Mouse (Mus musculus): Measurements from ENCODE around the gene Fgfr2. TPM values are rescaled to one million over a fixed set of nuclear protein-coding genes. Genes with fewer than 3 reads are reported as not detected.
A peak's percentile ranks its signal among the peaks of the same experiment; 100 is the strongest.

Gene Fgfr2
- total RNA-seq, 2 experiments from 2014 or later = 56.7 to 61.5 TPM

DNA sequence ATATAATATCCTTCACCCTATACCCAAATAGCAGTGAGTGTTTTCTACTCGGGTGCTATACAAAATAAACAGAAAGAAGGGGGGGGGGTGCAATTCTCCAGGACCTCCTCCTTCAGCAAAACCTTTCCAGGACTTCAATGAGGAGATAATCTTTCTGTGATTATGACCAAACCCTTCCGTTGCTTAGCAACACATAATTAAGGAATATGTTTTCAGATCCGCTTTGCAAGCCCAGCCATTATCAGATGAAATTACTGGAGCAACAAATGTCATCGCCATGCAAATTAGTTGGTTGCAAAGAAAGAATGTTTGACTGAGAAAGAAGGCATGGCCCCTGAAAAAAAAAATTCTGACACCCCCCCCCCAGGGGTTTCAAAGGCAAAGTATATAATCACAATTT lies 111.5 kb downstream of the Fgfr2 start:
- DNase-seq (ENCODE audit: low spot score in 2 of 2) = no peak

DNA sequence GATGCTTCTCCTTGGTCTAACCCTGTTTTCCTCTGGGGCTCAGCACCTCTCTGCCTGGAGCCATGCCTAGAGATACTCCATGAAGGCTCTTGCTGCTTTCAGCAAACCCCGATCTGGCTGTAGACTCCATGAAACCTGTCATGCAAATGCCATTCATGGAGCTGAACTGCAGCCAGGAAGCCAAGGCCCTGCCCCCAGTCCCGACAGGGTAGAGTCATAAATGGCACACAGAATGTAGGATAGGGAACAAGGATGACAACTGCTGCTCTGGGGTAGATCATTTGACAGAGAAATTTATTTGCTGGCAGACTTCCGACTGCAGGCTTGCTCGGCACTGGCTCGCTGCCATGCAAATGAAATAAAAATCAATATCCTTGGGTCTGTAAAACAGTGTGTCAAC lies 112.0 kb downstream of the Fgfr2 start:
- DNase-seq (ENCODE audit: low spot score in 2 of 2) = peak; percentile 79 to 87

DNA sequence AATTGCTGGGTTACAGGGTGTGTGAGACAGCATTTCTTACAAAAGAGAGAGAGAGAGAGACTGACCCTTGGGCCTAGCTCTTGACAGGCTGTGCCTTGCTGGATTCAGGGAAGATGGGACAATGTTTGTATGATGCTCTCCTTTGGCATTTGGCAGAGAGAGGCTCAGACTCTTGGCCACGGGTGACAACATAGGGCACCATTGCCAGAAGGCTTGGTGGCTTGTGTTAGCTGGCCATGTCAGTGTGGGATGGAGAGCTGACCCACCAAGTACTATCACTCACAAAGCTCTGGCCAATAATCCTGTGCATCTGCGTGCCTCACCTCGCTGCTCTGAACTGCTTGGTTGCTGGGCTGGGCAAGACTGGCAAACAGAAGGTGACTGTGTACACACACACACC lies 112.7 kb downstream of the Fgfr2 start:
- DNase-seq (ENCODE audit: low spot score in 2 of 2) = no peak

DNA sequence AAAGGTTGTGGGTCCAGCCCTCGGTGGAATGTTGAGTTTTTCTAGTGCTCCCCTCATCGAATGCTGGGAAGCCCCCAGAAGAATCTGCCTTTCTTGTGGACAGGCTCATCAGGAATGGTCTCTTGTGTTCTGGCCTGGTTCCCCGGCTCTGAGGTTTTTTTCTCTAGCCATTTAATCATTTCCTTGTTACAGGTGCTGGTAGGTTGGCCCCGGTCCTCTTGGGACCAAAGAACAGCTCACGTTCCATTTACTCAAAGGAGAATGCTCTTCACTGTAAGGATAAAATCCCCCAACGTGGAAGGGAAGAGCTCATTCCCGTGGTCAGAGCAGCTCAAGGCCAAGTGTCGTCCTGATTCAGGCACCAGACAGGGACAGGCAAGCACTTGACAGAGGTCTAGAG lies 113.5 kb downstream of the Fgfr2 start:
- DNase-seq (ENCODE audit: low spot score in 2 of 2) = no peak

DNA sequence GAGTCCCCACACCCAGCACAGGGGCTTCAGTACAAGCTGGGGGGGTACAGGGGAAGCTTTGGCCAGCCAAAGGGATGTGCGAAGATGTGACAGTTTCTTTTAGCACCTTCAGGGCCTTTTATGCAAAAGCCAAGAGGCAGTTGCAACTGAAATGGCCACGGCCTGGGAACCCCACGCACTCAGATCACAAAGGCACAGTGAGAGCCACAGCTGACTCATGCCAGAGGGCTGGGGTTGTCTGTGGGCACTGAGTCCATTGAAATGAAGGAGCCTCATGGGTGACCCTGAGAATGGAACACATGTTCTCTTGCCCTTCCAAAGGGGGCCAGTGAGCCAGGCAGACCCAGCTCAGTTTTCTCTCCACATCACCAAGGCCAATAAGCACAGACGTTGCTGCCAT lies 114.5 kb downstream of the Fgfr2 start:
- DNase-seq (ENCODE audit: low spot score in 2 of 2) = no peak

DNA sequence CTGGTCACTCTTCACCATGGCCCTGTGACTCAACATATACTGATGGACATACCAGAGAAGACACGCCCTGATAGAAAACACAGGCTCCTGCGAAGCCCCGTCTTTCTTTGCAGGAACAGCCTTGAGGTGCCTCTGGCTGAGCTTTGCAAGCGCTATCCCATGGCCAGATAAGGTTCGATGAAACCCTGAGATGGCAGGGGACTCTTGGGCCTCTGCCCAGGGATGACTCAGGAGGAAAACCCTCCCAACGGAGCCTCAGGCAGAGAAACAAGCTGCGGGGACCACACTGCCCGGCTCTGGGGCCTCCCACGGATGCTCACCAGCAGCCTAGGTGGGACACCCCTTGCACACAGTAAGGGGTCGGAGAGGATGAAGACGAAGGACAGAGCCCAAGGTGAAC lies 115.8 kb downstream of the Fgfr2 start:
- DNase-seq (ENCODE audit: low spot score in 2 of 2) = peak in 1 of 2 experiments; percentile 17

DNA sequence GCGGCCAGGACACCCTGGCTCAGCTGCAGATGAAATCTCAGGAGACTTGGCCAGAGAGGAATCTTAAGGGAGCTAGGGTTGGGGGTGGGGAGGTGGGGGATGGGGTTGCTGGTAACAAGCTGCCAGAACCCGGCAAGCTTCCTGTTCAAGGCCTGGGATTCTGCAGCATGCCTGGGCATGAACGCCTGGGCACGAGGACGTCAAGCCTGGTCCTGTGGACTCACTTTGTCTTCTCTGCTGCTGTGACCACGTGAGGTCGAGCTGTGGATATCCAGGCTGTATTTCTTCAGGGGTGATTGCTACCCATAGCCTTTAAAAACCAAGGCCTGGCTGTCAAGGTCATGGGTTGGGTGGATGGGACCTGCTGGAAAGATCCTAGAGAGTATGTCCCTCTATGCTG lies 117.4 kb downstream of the Fgfr2 start:
- no peak for DNase-seq (ENCODE audit: low spot score in 2 of 2)

DNA sequence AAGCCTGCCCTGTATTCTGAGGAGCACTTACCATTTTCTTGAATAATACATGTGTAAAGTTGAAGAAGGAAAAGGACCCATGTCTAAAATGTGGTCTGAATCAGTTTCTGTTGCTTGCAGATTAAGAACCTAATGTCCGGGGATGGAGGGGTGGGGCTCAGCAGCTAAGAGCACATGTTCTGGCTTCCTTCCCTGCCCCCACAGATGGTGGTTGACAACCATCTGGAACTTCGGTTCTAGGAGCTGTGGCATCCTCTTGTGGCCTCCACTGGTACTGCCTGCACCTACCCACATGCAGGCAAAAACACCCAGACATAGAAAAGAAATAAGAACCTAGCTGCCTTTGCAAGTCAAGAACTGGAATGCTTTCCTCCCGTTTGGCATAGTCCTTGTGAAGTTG lies 119.7 kb downstream of the Fgfr2 start:
- peak; percentile 84 to 96 for DNase-seq (ENCODE audit: low spot score in 2 of 2)

DNA sequence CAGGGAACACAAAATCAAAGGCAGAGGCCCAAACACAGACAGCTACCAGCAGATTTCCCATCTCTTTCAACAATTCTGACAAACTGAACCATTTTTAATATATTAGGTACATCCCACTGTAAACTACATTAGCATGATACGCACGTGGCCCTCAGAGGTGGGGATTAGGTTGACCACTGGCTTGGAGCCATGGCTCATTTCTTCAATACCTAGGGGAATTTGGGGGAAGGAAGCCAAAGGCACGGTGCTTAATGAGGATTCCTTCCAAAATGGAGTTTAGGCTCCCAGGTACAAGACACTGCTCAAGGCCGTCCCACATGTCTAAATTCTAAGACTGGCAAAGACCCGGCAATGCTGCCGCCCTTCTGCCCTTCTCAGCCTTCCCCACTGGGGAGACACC lies 120.9 kb downstream of the Fgfr2 start:
- no peak for DNase-seq (ENCODE audit: low spot score in 2 of 2)

DNA sequence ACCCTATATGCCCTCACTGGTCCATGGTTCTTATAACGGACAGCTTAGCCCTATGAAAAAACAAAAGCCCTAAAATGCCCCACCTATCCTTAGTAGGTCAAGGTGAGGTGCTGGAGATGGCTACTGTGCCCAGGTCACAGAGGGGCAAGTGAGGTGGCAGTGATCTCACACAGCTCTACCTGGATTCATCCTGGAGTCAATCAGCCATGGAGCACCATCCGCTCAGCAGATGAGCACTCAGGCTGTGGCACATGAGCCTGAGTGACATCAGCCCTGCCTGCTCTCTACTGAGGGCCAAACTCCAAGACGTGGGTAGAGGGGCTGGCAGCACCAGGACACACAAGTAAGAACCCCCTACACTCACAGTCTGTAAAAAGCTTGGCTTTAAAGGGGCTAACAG lies 121.8 kb downstream of the Fgfr2 start:
- peak in 1 of 2 experiments; percentile 24 for DNase-seq (ENCODE audit: low spot score in 2 of 2)

DNA sequence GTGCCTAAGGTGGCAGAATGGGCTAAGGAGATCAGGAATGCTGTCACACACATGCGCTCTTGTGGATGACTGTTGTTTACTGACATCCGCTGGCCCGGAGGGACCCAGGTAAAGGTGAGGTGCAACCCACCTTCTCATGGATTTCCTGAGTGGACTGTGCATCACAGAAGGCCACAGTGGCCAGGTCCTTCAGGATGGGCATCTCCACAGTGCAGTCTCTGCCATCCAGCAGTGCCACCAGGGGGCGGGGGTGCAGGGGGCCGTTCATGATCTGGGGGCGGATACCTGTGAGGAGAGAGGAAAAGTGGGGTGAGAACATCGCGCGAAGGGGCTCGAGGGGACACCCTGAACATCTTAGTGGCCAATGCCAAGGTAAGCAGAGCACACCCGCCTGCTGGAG lies 124.1 kb downstream of the Fgfr2 start:
- DNase-seq (ENCODE audit: low spot score in 2 of 2) = no peak

DNA sequence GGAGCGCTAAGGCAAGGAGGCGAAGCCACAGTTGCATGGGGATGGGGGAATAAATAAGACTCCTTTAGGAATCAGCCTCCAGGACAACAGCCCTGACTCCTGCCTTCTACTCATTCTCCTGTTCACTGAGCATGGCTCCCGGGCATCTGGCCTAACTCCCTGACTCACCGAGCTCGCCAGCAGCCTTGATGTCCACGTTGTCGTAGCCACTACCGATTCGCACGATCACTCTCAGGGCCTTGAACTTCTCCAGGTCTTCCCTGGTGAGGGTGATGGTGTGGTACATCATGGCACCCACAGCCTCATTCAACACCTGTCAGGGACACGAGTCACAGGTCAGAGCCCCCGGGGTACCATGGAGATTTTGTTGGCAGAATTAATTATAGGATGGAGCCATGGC lies 124.5 kb downstream of the Fgfr2 start:
- no peak for DNase-seq (ENCODE audit: low spot score in 2 of 2)

DNA sequence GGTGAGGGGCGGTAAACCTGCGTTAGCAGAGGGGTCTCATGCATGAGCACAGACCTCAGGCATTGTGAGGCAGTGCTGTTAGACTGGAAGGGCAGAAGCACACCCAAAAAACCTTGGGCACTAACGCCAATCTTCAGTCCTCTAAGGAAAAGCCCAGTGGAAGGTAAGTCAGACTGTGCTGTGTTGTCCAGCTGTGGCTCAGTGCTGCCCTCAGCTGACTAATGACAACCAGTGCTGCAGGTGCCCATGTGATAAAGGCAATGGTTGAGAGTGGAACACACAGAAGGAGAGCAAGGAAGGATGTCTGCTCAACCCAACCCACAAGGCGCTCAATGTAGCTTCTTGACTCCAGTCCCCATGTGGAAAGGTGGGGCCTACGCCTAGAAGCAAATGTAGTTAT lies 126.8 kb downstream of the Fgfr2 start:
- peak in 1 of 2 experiments; percentile 52 for DNase-seq (ENCODE audit: low spot score in 2 of 2)

DNA sequence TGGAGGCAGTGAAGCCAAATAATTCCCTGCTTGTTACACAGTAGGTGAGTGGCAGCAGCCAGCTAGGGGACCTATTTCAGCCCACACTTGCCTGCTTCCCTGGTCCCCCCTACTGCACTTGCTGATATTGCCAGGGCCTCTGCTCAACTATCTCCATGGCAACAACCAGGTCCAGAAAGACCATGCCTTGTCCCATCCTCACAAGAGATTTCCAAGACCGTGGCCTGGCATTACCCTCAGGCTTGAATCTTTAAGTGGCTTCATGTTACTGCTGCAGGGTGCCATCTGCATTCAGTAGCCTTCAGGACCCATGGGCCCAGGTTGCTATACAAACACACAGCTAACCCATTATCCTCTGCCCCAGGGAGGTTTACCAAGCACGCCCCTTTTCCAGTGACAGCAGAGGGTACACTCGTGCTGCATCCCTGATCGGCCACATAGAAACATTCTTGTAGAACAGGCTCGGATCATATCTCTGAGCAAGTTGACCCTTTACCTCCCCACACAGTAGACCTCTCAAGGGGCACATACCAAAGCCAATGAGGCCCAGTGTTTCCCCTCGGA lies 128.4 kb downstream of the Fgfr2 start:
- DNase-seq (ENCODE audit: low spot score in 2 of 2) = no peak

DNA sequence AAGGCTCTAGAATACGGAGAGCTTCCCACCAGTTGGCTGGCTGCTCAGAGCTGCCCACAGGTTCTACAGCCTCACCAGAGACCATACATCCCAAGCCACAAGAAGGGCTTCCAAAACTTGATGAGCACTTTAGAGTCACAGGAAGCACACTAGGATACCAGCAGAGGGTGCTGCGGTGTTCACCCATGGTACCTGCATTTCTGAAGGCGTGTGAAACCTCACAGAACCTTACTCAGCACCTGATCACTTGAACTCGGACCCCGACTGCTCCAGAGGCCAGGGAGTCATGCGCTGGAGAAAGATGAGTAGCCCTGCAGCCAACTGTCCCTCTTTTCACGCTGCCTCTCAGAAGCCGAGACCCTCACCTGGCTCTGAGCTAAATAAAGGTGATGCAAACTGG lies 129.0 kb downstream of the Fgfr2 start:
- no peak for DNase-seq (ENCODE audit: low spot score in 2 of 2)

DNA sequence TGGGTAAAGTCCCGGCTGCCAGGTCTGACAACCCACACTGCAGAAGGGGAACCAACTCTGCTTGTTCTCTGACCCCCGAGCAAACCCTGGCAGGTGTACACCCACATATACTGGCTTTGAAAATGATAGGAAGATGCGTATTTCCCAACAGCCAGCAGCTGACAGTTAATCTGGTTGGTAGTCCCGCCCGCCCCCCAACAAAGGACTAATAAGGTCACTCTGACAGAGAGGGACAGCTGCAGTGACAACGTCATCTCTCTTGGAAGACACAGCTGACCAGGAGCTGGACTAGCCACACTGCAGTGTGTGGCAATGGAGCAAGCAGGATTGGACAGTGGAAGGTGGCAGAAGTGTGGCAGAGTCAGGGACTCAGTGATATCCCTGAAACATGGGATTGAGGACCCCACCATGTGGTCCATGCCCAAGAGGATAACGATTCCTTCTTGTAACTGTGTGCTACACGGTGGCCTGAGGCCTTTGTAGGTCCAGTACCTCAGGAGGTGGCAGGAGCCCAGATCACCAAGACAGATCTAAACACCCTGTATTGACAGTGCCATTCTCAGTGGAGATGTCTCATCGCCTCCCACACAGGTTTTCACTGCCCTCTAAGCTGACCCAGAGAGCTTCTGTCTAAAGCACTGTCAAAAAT lies 130.1 kb downstream of the Fgfr2 start:
- no peak for DNase-seq (ENCODE audit: low spot score in 2 of 2)

DNA sequence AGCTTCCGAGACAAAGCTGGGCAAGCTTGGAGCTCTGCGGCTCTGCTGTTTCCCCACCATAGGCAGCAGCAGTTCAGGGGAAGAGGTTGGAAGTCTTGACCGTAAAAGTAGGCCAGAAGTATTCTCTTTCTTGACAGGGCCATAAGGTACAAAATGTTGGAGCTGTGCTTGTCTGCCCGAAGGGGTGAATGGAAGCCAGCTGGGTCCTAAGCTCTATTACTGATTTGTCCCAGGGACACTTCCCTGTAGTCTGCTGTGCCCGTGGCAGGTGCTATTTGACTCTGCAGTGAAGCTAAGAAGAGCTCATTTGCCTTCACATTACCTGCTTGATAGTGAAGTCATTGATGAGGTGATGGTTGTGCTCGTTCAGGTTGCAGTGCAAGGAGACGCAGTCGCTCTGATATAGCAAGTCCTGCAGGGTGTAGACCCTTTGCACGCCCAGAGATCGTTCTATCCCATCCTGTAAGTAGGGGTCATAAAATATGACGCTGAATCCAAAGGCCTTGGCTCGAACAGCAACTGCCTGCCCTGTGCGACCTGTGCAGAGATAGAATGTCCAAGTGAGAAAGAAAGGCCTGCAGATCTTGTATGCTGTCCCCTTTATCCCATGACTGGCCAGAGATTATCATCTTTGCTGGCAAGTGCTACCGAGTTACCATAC lies 131.8 kb downstream of the Fgfr2 start:
- no peak for DNase-seq (ENCODE audit: low spot score in 2 of 2)

DNA sequence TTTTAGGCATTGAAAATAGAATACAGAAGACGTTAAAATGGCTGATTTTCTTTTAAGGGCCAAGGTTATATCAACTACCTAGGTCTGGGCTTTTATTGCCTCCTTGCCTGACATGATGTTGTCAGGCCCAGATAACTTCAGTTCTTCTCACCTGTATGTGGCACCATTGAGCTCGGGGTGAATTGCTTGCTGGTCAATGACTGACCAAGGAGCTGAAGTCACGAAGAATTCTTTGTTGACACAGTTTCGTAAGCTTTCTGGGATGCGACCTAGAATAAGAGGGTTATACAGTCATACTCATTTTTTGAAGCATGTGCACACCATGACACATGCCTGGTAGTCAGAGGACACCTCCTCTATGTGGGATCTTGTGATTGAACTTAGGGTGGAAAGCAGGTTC lies 133.3 kb downstream of the Fgfr2 start:
- DNase-seq (ENCODE audit: low spot score in 2 of 2) = no peak

DNA sequence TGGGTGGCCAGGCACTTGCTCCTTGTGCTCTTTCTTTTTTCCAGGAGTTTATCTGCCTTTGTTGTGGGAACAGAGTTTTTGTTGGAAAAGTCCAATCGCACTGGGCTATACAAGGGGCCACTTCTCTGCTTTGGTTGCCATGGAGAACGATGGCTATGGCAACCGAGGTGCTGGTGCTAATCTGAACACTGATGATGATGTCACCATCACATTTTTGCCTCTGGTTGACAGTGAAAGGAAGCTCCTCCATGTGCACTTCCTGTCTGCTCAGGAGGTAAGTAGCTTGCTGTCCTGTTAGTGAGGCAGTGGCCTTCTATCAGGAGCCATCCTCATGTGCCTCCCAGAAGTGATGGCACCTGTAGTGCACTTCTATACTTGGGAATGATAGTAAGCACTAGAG lies 140.5 kb downstream of the Fgfr2 start:
- DNase-seq (ENCODE audit: low spot score in 2 of 2) = no peak

DNA sequence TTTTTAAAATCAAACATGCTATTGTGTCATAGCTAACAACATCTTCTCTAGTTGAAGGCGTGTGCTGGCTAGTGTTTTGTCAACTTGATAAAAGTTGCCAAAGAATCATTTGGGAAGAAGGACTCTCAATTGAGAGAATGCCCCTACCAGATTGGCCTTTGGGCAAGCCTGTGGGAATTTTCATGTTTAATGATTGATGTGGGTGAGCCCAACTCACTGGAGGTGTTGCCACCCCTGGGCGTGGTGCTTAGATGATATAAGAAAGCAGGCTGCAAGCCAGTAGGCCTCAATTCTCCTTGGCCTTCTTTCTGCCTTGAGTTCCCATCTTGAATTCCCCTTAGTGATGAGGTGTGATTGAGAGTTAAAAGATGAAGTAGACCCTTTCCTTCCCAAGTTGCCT lies 145.2 kb downstream of the Fgfr2 start:
- DNase-seq (ENCODE audit: low spot score in 2 of 2) = no peak

DNA sequence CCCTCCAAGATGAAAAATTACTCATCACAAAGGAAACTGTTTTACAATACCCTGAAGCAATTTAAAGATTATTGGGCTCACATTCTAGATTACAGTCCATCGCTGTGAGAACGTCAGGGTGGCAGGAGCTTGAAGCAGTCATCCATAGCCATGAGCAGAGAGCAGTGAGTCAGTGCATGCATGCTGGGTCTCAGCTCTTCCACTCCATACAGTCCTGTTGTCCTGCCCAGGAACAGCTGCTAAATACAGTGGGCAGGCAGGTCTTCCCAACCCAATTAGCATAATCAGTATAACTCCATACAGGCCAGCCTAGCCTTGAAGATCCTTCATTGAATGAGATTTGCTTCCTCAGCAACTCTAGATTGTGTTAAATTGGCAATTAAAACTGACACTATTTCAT lies 147.1 kb downstream of the Fgfr2 start:
- no peak for DNase-seq (ENCODE audit: low spot score in 2 of 2)

DNA sequence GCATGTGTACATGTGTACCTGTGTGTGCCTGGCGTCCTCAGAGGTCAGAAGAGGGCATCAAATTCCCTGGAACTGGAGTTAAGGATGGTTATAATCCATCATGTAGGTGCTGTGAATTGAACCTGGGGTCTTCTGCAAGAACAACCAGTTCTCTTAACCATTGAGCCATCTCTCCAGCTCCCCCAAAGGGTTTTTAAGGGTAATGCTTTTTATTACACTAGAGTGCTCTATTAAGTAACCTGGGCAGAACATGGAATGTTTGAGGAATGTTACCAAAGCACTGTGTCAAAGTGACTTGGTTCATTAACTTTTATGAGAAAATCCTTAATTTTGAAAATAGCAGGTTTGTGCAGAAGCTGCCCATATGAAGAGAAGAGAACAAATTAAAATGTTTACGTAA lies 151.1 kb downstream of the Fgfr2 start:
- no peak for DNase-seq (ENCODE audit: low spot score in 2 of 2)

DNA sequence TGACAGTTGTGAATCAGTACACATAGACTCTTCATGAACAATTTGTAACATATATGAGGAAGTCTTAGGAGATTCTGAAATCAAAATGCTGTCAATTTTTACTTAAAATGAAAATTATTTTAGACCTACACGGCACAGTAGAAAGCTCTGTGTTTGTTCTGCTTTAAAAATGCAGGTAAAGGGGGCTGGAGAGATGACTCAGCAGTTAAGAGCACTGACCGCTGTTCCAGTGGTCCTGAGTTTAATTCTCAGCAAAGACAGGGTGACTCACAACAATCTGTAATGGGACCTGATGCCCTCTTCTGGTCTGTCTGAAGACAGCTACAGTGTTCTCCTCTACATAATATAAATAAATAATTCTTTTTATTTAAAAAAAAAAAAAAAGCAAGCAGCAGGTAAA lies 157.4 kb downstream of the Fgfr2 start:
- no peak for DNase-seq (ENCODE audit: low spot score in 2 of 2)

Measured in layer of hippocampus, adult 18-20 months (tissue).